Mouse (Mus musculus) cerebellum, adult 9-10 months (tissue): ENCODE results near the gene Epo.

Experiments used
- DNase-seq: peaks from one replicate; pipeline ENCODE4 v3.0.0; 2022

Gene Epo

GRCm38 (mm10) chr5:137472252-137472904 is 60.7 kb downstream of the Epo start:
- no peak for DNase-seq

DNA sequence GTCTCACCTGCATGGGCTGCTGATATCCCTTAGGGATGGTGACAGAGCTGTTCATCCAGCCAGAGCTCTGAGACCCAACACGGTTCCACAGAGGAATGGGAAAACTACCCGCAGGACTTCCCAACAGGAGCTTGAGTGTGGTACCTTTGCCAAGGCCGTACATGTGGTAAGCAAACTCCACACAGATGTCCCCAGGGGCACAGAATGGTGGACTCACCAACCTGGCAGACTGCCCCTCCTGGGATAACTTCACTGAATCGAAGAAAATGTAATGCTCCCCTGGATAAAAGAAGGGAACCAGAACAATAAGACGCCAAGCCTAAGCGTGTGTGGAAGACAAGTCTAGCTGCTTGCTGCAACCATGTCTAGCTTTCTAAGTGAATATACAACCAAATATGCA is 66.1 kb downstream of the Epo start:
- DNase-seq = no peak

DNA sequence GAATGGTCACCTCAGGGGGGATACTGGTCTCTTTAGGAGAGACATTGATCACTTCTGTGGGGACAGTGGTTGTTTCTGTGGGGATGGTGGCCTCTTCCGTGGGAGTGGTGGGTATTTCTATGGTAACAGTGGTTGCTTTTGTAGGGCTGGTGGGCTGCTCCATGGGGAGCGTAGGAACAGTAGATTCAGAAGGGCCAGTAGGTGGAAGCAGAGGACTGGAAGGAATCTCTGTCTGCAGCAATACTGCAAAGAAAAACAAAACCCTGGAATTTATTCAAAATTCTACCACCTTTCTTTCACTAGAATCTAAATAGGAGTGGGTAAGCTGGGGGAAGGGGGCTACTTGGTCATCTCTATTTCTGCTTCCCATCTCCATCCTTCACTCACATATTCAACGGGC is 68.0 kb downstream of the Epo start:
- no peak for DNase-seq

- no peak for DNase-seq
Measured at GRCm38 (mm10) chr5:137455866-137456591, 77.0 kb downstream of the Epo start.

DNA sequence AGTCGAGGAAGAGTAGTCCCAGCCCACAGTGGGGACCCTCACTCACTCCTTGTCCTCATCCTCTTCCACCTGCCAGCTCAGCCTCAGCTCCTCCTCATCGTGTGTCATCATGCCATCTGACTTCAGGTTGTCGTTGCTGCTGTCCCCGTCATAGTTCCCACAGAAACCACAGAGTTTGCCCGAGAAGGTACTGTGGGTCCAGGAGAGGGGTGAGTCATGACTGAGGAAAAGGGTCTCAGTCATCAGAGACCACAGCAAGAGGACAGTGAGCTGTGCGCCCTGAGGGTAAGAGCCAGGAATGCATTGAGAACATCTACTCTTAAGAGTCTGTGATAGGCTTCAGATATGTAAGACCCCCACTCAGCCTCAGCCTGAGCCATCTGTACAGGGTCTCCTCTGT is 77.8 kb downstream of the Epo start:
- no peak for DNase-seq

DNA sequence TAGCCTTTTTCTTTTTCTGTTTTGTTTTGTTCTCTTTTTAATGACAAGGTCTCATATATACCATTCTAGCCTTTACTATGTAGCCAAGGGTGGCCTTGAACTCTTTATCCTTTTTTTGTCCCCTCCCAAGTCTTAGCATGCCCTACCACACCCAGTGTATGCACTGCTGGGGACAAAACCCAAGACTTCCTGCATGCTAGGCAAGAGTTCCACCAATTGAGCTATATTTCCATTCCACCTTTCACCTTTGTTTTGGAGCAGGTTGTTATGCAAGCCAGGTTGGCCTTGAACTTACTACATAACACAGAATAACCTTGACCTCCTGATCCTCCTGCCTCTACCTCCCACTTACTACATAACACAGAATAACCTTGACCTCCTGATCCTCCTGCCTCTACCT is 87.5 kb downstream of the Epo start:
- DNase-seq = no peak

DNA sequence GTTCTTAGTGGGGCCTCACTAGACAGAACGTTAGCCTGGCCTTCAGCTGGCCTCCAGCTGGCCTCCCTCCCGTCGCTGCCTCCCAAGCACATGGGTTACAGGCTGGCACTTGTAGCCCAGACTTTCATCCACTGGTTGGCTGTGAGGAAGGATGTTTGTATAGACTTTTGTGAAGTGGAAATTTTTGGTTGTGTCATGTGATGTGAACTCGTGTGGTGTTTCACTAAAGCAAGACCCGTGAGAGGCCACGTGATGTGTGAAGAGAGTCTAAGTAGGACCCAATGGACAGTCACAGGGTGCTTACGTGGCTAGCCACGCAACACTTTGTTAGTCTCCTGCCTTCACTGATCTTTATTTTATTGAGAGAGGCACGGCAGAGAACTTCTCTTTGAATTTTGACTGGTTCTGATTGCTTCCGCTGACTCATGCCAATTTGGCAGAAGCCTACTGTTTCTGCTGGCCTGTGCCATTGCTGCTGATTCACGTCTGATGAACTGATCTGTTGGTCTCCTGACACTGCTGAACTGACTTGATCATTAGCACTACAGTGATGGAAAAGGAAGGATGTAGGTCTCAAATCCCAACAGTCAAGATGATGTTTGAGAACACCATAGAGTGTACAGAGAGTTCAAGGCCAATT is 92.7 kb downstream of the Epo start:
- DNase-seq = no peak

DNA sequence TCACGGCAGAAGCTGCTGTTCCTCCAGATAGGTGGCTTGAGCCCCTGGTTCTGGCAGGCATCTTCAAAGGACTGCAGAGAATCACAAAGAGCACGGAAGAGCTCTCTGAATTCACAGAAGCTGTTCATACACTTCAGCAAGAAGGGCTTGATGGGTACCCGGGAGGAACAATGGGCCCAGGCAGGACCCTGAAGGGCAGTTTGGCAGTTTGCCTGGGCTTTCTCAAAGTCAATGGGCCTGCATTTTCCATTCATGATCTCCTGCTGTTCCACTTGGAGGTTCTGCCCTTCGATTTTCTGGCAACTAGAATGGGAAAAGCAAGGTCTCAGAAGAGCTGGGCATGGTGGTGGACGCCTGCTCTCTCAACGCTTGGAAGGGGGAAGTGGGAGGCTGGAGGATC is 99.2 kb downstream of the Epo start:
- DNase-seq = no peak
